Mouse (Mus musculus): ENCODE data around the gene Prr5. TPM values are rescaled to one million over a fixed set of nuclear protein-coding genes. Genes with fewer than 3 reads are reported as not detected.

Gene Prr5
- polyA plus RNA-seq, 1 experiment from 2014 or later, result 12.3 TPM

DNA sequence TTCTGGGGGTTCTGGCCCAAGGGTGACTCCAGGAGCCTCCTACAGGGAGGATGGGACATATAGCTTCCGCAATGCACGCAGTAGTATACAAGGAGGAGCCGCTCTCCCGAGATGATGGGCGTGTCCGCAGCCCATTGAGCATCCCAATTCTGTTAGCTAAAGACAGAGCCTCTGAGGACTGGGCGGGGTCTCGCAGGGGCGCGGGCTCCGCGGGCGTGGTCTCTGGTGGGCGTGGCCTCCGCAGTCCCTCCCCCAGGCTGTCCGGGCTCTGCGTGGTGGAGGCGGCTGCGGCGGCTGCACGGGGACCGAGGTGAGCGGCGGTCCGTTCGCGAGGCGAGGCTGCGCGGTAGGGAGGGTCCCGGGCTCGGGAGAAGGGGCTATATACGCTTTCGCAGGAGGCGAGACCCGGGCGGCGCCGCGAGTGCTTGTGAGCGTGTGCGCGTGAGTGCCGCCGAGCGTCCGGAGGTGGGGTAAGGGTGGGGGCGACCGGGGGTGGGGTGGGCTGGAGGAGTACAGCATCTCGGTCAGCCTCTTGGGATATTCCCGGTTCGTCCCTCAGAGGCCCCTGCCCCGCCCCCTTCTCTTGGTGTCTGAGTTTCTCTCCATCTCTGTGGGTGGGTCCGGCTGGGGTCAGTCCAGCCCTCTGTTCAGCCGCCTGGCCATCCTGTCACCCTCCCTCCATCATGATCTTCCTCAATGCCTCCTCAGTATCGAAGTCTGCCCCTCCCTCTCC lies 6.3 kb upstream of the Prr5 start:
- DNase-seq (ENCODE audit: low spot score) (peak; percentile 94), ATAC-seq (replicated peaks; ENCODE audit: low FRiP score) (peak; percentile 91)
- Histone ChIP-seq H3K9ac (ENCODE audit: low read length) (peak overlapping the region; percentile 51), H3K27ac (ENCODE audit: low read depth, low read length) (no peak overlapping the region), H3K4me2 (ENCODE audit: low read depth, low read length, severe bottlenecking) (peak overlapping the region; percentile 83), H3K4me3 (ENCODE audit: low read depth, low read length) (peak overlapping the region; percentile 48), H3K27me3 (ENCODE audit: control insufficient read depth, insufficient read depth, low read length) (peaks cover 12% of the 10 kb centered on the region), H3K9me3 (ENCODE audit: control insufficient read depth, low read length) (no peaks in the 10 kb centered on the region), H3K4me1 (replicated peaks; ENCODE audit: control insufficient read depth, insufficient read depth, low read length) (peaks cover 12% of the 10 kb centered on the region; the same call in 1 of the 2 replicates), H3K36me3 (ENCODE audit: control insufficient read depth, insufficient read depth, low read length) (no peaks in the 10 kb centered on the region)
- under 1% methylated on average over 56 of the region's 56 CpGs for WGBS

DNA sequence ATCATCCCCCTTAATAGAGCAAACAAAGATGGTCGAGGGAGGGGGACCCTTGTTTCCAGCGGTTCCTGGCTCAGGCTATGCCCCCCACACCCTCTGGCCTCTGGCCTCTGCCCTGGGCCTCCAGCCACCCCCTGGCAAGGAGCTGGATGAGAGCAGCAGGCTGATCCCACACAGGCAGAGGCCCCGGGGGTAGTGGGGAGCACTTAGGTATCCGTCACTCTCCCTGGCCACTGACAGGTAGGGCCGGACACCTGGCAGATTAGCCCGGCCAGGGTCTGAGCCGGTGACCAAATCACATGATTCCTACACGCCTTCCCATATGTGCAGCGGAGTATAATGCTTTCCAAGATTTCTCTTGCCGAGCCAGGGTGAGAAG lies 5.7 kb upstream of the Prr5 start:
- Histone ChIP-seq H3K9ac (ENCODE audit: low read length) (peak overlapping the region; percentile 51), H3K4me2 (ENCODE audit: low read depth, low read length, severe bottlenecking) (peak overlapping the region; percentile 83), H3K27ac (ENCODE audit: low read depth, low read length) (no peak overlapping the region), H3K36me3 (ENCODE audit: control insufficient read depth, insufficient read depth, low read length) (no peaks in the 10 kb centered on the region), H3K4me1 (replicated peaks; ENCODE audit: control insufficient read depth, insufficient read depth, low read length) (peaks cover 12% of the 10 kb centered on the region; the same call in 1 of the 2 replicates), H3K4me3 (ENCODE audit: low read depth, low read length) (peak overlapping the region; percentile 48), H3K27me3 (ENCODE audit: control insufficient read depth, insufficient read depth, low read length) (peaks cover 12% of the 10 kb centered on the region), H3K9me3 (ENCODE audit: control insufficient read depth, low read length) (no peaks in the 10 kb centered on the region)
- peak; percentile 10 for ATAC-seq (replicated peaks; ENCODE audit: low FRiP score)
- WGBS, result 50% methylated on average over 10 of the region's 10 CpGs
- DNase-seq (ENCODE audit: low spot score), result no peak

DNA sequence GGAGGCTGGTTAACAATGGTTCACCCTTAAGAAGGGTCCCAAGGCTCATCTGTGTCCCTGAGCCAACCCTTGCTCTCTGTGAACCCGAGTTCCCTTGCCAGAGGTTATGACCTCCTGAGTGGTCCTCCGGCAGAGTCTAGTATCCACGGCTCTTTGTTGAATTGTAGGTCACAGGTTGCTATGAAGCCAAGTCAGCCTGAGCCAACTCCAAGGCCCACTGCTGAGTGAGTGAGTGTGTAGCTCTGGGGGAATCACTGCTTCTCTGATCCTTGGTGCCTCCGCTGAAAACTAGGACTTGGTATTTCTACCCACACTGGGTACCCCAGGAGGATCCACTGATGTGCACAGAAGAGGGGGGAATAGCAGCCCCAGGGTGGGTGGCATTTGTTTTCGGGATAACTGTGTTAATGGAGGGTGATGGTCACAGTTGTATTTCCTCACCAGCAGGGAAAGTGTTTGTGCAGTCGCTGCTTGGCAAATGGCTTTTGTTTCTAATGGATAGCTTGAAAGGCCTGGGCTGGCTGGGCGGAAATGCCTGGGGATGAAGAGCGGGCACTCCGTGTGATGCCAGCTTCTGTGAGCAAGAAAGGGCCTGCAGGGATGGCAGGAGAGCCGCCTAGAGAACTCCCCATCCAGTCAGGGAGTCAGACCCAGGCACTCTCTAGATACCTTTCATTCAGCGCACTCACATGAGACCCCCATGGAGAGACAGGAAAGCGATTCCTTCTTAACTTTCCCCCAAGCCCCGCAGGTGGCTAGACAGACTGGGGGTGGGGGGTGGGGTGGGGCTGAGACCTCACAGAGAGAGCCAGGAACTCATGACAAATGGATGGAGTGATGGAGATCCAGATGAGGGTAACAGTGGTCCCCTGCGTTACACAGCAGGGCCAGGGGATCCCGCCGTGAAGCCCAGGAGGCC lies 4.6 kb upstream of the Prr5 start:
- ATAC-seq (replicated peaks; ENCODE audit: low FRiP score), result no peak
- H3K9me3 ChIP-seq (ENCODE audit: control insufficient read depth, low read length), result no peaks in the 10 kb centered on the region
- H3K36me3 ChIP-seq (ENCODE audit: control insufficient read depth, insufficient read depth, low read length), result no peaks in the 10 kb centered on the region
- H3K9ac ChIP-seq (ENCODE audit: low read length), result no peak overlapping the region
- WGBS, result 19% methylated on average over 16 of the region's 16 CpGs
- no peak for DNase-seq (ENCODE audit: low spot score)
- peaks cover 12% of the 10 kb centered on the region for H3K27me3 ChIP-seq (ENCODE audit: control insufficient read depth, insufficient read depth, low read length)
- no peak overlapping the region for H3K27ac ChIP-seq (ENCODE audit: low read depth, low read length)
- H3K4me3 ChIP-seq (ENCODE audit: low read depth, low read length), result no peak overlapping the region
- H3K4me1 ChIP-seq (replicated peaks; ENCODE audit: control insufficient read depth, insufficient read depth, low read length), result peaks cover 12% of the 10 kb centered on the region; the same call in 1 of the 2 replicates
- H3K4me2 ChIP-seq (ENCODE audit: low read depth, low read length, severe bottlenecking), result no peak overlapping the region

DNA sequence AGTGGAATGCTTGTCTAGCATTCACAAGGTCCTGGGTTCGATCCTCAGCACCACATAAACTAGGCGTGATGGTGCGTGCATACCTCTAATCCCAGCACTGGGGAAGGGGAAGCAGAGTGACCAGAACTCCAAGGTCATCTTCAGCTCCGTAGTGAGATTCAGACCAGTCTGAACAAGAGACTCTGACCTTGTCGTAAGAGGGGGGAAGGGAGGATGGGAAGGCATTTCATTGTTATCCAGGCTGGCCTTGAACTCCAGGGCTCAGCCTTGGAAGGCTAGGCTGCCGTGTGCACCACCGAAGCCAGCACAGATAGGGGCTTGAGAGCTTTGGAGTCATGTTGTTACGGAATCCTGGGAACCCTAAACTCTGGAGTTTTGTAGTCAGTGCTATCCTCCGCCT lies 3.8 kb upstream of the Prr5 start:
- H3K4me2 ChIP-seq (ENCODE audit: low read depth, low read length, severe bottlenecking), result no peak overlapping the region
- H3K27me3 ChIP-seq (ENCODE audit: control insufficient read depth, insufficient read depth, low read length), result peaks cover 12% of the 10 kb centered on the region
- no peak overlapping the region for H3K4me3 ChIP-seq (ENCODE audit: low read depth, low read length)
- H3K9me3 ChIP-seq (ENCODE audit: control insufficient read depth, low read length), result no peaks in the 10 kb centered on the region
- DNase-seq (ENCODE audit: low spot score) (no peak), ATAC-seq (replicated peaks; ENCODE audit: low FRiP score) (no peak)
- H3K27ac ChIP-seq (ENCODE audit: low read depth, low read length), result no peak overlapping the region
- no peaks in the 10 kb centered on the region for H3K36me3 ChIP-seq (ENCODE audit: control insufficient read depth, insufficient read depth, low read length)
- H3K9ac ChIP-seq (ENCODE audit: low read length), result no peak overlapping the region
- H3K4me1 ChIP-seq (replicated peaks; ENCODE audit: control insufficient read depth, insufficient read depth, low read length), result peaks cover 12% of the 10 kb centered on the region; the same call in 1 of the 2 replicates
- 47% methylated on average over 9 of the region's 9 CpGs for WGBS

DNA sequence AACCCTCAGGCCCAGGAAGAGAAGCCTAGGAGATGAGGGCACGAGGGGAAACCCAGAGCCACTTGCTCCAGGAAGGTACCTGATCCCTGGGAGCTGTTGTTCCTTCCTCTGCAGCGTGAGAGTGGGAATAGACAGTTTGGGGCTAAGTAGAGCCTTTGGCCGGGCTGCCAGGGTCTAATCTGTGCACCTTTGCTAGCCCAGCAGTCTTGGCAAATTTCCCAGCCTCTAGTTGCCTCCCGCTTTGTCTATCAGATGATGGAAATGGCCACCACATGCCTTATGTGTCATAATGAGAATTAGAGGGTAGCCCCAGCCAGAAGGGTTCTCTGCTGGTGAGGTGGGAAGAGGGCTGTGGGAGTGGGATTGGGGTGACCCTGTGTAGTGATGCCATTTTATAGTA lies 3.4 kb upstream of the Prr5 start:
- WGBS, result 65% methylated on average over 4 of the region's 4 CpGs
- peaks cover 12% of the 10 kb centered on the region for H3K27me3 ChIP-seq (ENCODE audit: control insufficient read depth, insufficient read depth, low read length)

DNA sequence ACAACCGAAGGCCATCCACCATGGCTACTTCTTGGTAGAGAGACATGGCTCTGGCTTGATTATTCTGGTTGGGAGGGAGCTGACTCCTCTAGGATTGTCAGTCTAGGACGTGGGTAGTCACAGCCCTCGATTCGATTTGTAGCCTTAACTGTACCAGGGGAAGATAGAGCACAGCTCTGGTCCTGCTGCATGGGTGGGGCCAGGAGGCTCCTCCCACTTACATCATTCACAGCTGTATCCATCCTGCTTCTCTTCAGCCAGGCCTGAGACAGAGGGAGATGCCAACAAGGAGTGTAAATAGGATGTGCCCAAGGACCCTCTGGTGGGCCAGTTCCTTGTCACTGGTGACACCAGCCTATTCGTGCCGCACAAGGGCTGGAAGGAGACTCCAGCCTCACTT lies 1.8 kb upstream of the Prr5 start:
- Histone ChIP-seq H3K4me3 (ENCODE audit: low read depth, low read length) (no peak overlapping the region), H3K4me2 (ENCODE audit: low read depth, low read length, severe bottlenecking) (no peak overlapping the region), H3K27ac (ENCODE audit: low read depth, low read length) (no peak overlapping the region), H3K9ac (ENCODE audit: low read length) (no peak overlapping the region), H3K36me3 (ENCODE audit: control insufficient read depth, insufficient read depth, low read length) (no peaks in the 10 kb centered on the region), H3K4me1 (replicated peaks; ENCODE audit: control insufficient read depth, insufficient read depth, low read length) (peaks cover 12% of the 10 kb centered on the region; the same call in 1 of the 2 replicates), H3K27me3 (ENCODE audit: control insufficient read depth, insufficient read depth, low read length) (peaks cover 12% of the 10 kb centered on the region), H3K9me3 (ENCODE audit: control insufficient read depth, low read length) (no peaks in the 10 kb centered on the region)
- 78% methylated on average over 6 of the region's 6 CpGs for WGBS
- DNase-seq (ENCODE audit: low spot score) (no peak), ATAC-seq (replicated peaks; ENCODE audit: low FRiP score) (no peak)

More for the DNA sequence above, 3.4 kb upstream of the Prr5 start:
- no peak for DNase-seq (ENCODE audit: low spot score)
- no peak for ATAC-seq (replicated peaks; ENCODE audit: low FRiP score)
- H3K9me3 ChIP-seq (ENCODE audit: control insufficient read depth, low read length), result no peaks in the 10 kb centered on the region
- no peaks in the 10 kb centered on the region for H3K36me3 ChIP-seq (ENCODE audit: control insufficient read depth, insufficient read depth, low read length)
- no peak overlapping the region for H3K9ac ChIP-seq (ENCODE audit: low read length)
- H3K27ac ChIP-seq (ENCODE audit: low read depth, low read length), result no peak overlapping the region
- peaks cover 12% of the 10 kb centered on the region; the same call in 1 of the 2 replicates for H3K4me1 ChIP-seq (replicated peaks; ENCODE audit: control insufficient read depth, insufficient read depth, low read length)
- no peak overlapping the region for H3K4me2 ChIP-seq (ENCODE audit: low read depth, low read length, severe bottlenecking)
- H3K4me3 ChIP-seq (ENCODE audit: low read depth, low read length), result no peak overlapping the region

DNA sequence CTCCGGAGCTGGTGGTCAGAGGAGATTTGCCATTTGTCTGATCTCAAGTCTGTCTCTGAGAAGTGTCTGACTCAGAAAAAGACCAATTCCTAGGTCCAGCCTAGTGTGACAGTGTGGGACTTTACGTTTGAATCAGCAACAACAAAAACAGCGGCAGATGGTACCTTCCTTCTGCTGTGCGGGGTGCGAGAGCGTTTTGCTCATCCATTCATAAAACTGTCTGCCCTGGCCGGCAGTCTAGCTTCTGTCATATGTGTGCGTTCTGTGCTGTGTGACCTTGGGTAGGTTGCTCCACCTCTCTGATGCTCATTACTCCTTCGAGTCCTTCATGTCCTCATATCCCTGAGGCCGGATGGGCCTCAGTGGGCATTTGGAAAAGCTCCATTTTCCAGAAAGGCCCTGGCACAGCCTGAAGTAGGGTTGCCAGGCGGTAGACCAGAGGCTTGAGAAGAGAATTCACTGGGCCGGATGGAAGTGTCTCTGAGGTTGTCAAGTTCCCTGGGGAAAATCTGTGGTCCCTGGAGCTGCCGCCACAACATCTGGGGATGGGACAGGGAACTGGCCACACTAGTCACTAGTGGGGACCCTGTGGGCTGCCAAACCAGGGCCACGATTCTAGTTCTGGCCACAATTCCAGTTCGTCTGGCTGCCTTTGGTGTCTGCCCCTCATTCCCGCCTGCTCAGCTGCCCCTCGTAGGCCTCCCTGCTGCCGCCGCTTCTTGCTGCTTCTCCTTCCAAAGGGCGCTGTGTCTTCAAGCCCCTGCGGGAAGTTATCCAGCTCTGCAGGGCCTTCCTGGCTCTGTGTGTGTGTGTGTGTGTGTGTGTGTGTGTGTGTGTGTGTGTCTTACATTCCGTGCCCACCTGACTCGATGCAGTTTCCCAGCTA lies 594 bp downstream of the Prr5 start:
- ATAC-seq (replicated peaks; ENCODE audit: low FRiP score), result no peak
- Histone ChIP-seq H3K27ac (ENCODE audit: low read depth, low read length) (no peak overlapping the region), H3K36me3 (ENCODE audit: control insufficient read depth, insufficient read depth, low read length) (no peaks in the 10 kb centered on the region), H3K4me3 (ENCODE audit: low read depth, low read length) (no peak overlapping the region), H3K27me3 (ENCODE audit: control insufficient read depth, insufficient read depth, low read length) (peaks cover 2% of the 10 kb centered on the region; the same call in 1 of the 2 replicates), H3K9me3 (ENCODE audit: control insufficient read depth, low read length) (no peaks in the 10 kb centered on the region), H3K4me1 (replicated peaks; ENCODE audit: control insufficient read depth, insufficient read depth, low read length) (0 out of 2 replicates have a peak, but pooled peaks cover 2% of the 10 kb centered on the region), H3K9ac (ENCODE audit: low read length) (no peak overlapping the region), H3K4me2 (ENCODE audit: low read depth, low read length, severe bottlenecking) (no peak overlapping the region)
- DNase-seq (ENCODE audit: low spot score), result no peak
- WGBS, result 83% methylated on average over 23 of the region's 23 CpGs

DNA sequence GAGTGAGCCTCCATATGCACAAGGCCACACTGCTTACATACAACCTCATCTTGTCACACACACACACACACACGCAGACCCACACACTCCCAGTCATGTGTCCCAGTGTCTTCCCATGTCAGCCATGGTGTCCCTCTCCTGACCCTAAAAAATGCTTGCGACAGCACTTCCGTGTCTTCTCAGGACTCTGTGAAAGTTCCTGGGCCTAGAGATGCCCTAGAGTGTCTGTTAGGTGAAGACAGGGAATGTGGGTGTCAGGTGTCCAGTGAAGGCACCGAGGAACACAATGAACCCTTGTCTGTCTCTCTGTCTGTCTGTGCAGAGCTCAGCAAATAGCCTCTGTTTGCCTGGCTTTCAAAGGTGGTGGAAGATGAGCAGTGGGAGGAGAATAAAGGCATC lies 1.2 kb downstream of the Prr5 start:
- Histone ChIP-seq H3K4me1 (replicated peaks; ENCODE audit: control insufficient read depth, insufficient read depth, low read length) (0 out of 2 replicates have a peak, but pooled peaks cover under 1% of the 10 kb centered on the region), H3K27ac (ENCODE audit: low read depth, low read length) (no peak overlapping the region), H3K9me3 (ENCODE audit: control insufficient read depth, low read length) (no peaks in the 10 kb centered on the region), H3K27me3 (ENCODE audit: control insufficient read depth, insufficient read depth, low read length) (no peaks in the 10 kb centered on the region; the same call in 1 of the 2 replicates), H3K36me3 (ENCODE audit: control insufficient read depth, insufficient read depth, low read length) (no peaks in the 10 kb centered on the region), H3K4me2 (ENCODE audit: low read depth, low read length, severe bottlenecking) (no peak overlapping the region), H3K4me3 (ENCODE audit: low read depth, low read length) (no peak overlapping the region), H3K9ac (ENCODE audit: low read length) (no peak overlapping the region)
- ATAC-seq (replicated peaks; ENCODE audit: low FRiP score), result no peak
- DNase-seq (ENCODE audit: low spot score), result no peak
- 79% methylated on average over 4 of the region's 4 CpGs for WGBS

Measured in forebrain, embryonic 11.5 days (tissue).